9 mouse cellular contexts compared by ENCODE assay signal in the genomic region with DNA sequence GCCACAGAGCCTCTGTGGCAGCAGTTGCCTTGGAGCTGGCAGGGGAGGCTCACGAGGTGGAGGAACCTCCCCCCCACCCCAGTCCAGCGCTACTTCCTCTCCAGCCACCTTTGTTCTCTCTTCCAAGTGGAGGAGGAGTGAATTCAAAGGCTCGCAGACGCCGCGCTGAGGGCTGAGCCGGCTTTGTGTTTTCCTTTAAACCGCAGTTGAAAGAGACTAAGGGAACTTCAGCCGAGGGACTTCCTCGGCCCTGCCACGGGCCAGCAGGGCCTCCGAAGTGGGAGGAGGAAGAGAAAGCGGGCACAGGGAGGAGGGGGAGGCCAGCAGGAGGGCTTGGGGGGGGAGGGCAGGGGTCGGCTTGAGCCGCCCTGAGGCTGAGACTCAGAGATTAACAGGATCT. TPM values are rescaled to one million over a fixed set of nuclear protein-coding genes. Genes with fewer than 3 reads are reported as not detected.
DNase-seq lines count a peak whose midpoint lies in the region; ATAC-seq and TF ChIP-seq lines count a peak whose summit lies in the region.
"Had no signal": no experiment of that assay in that cellular context is flagged by ENCODE, and none has a peak within 500 bp of the region (broad histone marks: within the 10 kb centered on the region; RNA-seq: fewer than 3 reads in every experiment).

No protein-coding gene starts in this region.

- TF ChIP-seq CTCF in cerebellum, adult 2 months (IDR thresholded peaks at IDR 0.05; ENCODE audit: borderline replicate concordance, insufficient read depth, low read depth, low read length), result no peak

- H3K9me3 ChIP-seq in heart, embryonic 10.5 days, result no peaks in the 10 kb centered on the region
- H3K9me3 ChIP-seq in midbrain, embryonic 16.5 days (replicated peaks; ENCODE audit: control insufficient read depth, low read length, poor library complexity, severe bottlenecking), result no peaks in the 10 kb centered on the region

- WGBS in heart, embryonic 10.5 days, result under 1% methylated on average over 15 of the region's 15 CpGs
- WGBS in midbrain, embryonic 16.5 days, result 3% methylated on average over 15 of the region's 15 CpGs
- WGBS in cerebellum, adult 2 months, result 36% methylated on average over 15 of the region's 15 CpGs

- ATAC-seq in midbrain, embryonic 16.5 days, result peak; percentile 7; the same call in 1 of the 2 replicates

- H3K4me2 ChIP-seq in midbrain, embryonic 16.5 days (ENCODE audit: low read length), result peak overlapping the region; percentile 5; the same call in 1 of the 2 replicates

- no peaks in the 10 kb centered on the region for H3K36me3 ChIP-seq in heart, embryonic 10.5 days
- no peaks in the 10 kb centered on the region for H3K36me3 ChIP-seq in midbrain, embryonic 16.5 days (ENCODE audit: control insufficient read depth, insufficient read depth, low read length)

- peak overlapping the region; percentile 42 for H3K4me3 ChIP-seq in heart, embryonic 10.5 days
- H3K4me3 ChIP-seq in midbrain, embryonic 16.5 days (ENCODE audit: low read depth, low read length), result no peak overlapping the region
- no peak overlapping the region for H3K4me3 ChIP-seq in cerebellum, adult 2 months (replicated peaks; ENCODE audit: insufficient read depth, low read depth, low read length)

- peak overlapping the region; percentile 20; the same call in 1 of the 2 replicates for H3K9ac ChIP-seq in midbrain, embryonic 16.5 days (ENCODE audit: low read depth, low read length)

- H3K27ac ChIP-seq in heart, embryonic 10.5 days, result peak overlapping the region; percentile 67
- H3K27ac ChIP-seq in midbrain, embryonic 16.5 days (ENCODE audit: low read length), result peak overlapping the region; percentile 73
- no peak overlapping the region for H3K27ac ChIP-seq in cerebellum, adult 2 months (ENCODE audit: insufficient read depth, low read length)

- intact Hi-C loops in heart, postnatal 14 days (cut with DNase I), result no loop called here

- no peak for DNase-seq in heart, embryonic 10.5 days (ENCODE audit: low spot score)
- no peak for DNase-seq in heart, postnatal 14 days
- peak; percentile 77 for DNase-seq in embryo, embryonic 9.5 days (ENCODE audit: extremely low spot score)
- peak; percentile 17 for DNase-seq in kidney, adult 9 months
- no peak for DNase-seq in cerebellum, adult 2 months
- DNase-seq in right cerebral cortex, postnatal 36 days (ENCODE audit: low spot score in 2 of 2), result no peak
- no peak for DNase-seq in frontal cortex, postnatal 14 days (ENCODE audit: low spot score in 2 of 2)

- H3K4me1 ChIP-seq in heart, embryonic 10.5 days, result peaks cover 31% of the 10 kb centered on the region
- peaks cover 38% of the 10 kb centered on the region for H3K4me1 ChIP-seq in midbrain, embryonic 16.5 days (ENCODE audit: control insufficient read depth, insufficient read depth, low read length)
- H3K4me1 ChIP-seq in cerebellum, adult 2 months (ENCODE audit: control insufficient read depth, insufficient read depth, low read length), result no peaks in the 10 kb centered on the region

- no peak for TF ChIP-seq POLR2A in cerebellum, adult 2 months (IDR thresholded peaks at IDR 0.05; ENCODE audit: borderline replicate concordance, insufficient read depth, low read length)

- peaks cover 85% of the 10 kb centered on the region for H3K27me3 ChIP-seq in heart, embryonic 10.5 days (ENCODE audit: insufficient read depth, poor library complexity, severe bottlenecking)
- H3K27me3 ChIP-seq in midbrain, embryonic 16.5 days (ENCODE audit: control insufficient read depth, insufficient read depth, low read depth, low read length), result no peaks in the 10 kb centered on the region
- H3K27me3 ChIP-seq in cerebellum, adult 2 months (ENCODE audit: control insufficient read depth, insufficient read depth, low read length), result no peaks in the 10 kb centered on the region

RNA-seq across cellular contexts. Expression of gene 1700025C18Rik, which starts 43.0 kb away (rescaled TPM):
- polyA plus RNA-seq in heart, embryonic 10.5 days (2016; fragmentation: Nextera tagmentation; extraction: Ambion mirVana), result not detected in 2 replicates
- not detected for total RNA-seq in heart, postnatal 14 days (2021)
- polyA plus RNA-seq in midbrain, embryonic 16.5 days (2015; fragmentation: Nextera tagmentation; extraction: Ambion mirVana), result not detected in 2 replicates
- polyA plus RNA-seq in cerebellum, adult 2 months (2012; rRNA removed), result not detected in 2 replicates
- total RNA-seq: neutrophil, adult 5-6 weeks had no signal

Comparison
In these comparisons a context has a peak if more than half of its experiments do, and no peak if none do; other contexts are left out.
1. DNase-seq: peak in embryo, embryonic 9.5 days (single experiment) and kidney, adult 9 months (single experiment); none in heart, embryonic 10.5 days (single experiment), heart, postnatal 14 days (0 of 2), cerebellum, adult 2 months (0 of 2), right cerebral cortex, postnatal 36 days (0 of 2) and frontal cortex, postnatal 14 days (0 of 2).